Mouse (Mus musculus) neural tube, embryonic 11.5 days (tissue): ENCODE measurements around the gene Mrvi1. TPM values are rescaled to one million over a fixed set of nuclear protein-coding genes. Genes with fewer than 3 reads are reported as not detected.

Source experiments
- ATAC-seq: fragments of 200-750 bp; cut with Nextera tagmentation; 2 replicates; pipeline ENCODE4 v1.8.0; 2017; ENCODE audit warnings: moderate number of reproducible peaks, mild to moderate bottlenecking, moderate TSS enrichment, moderate library complexity; ENCODE audit not compliant: insufficient read depth, low FRiP score, low TSS enrichment
- DNase-seq: peaks from one replicate; pipeline ENCODE4 v3.0.0-alpha.2; 2015; ENCODE audit warnings: low spot score
- H3K27ac ChIP-seq: fragments of 300-500 bp; sonication (generic); 2 replicates; pipeline ENCODE4 v1.5.1; 2014; ENCODE audit warnings: low read depth, mild to moderate bottlenecking, low read length
- H3K27me3 ChIP-seq: fragments of 300-500 bp; sonication (generic); 2 replicates; pipeline ENCODE4 v1.6.1; 2014; ENCODE audit warnings: mild to moderate bottlenecking, low read length, mixed read lengths; ENCODE audit not compliant: control insufficient read depth, insufficient read depth
- H3K36me3 ChIP-seq: fragments of 300-500 bp; sonication (generic); 2 replicates; pipeline ENCODE4 v1.6.1; 2014; ENCODE audit warnings: mild to moderate bottlenecking, low read length, moderate library complexity, mixed read lengths; ENCODE audit not compliant: control insufficient read depth, insufficient read depth
- H3K4me1 ChIP-seq: fragments of 300-500 bp; sonication (generic); 2 replicates; pipeline ENCODE4 v1.6.1; 2014; ENCODE audit warnings: low read length, mixed read lengths; ENCODE audit not compliant: control insufficient read depth, insufficient read depth
- H3K4me2 ChIP-seq: fragments of 300-500 bp; sonication (generic); 2 replicates; pipeline ENCODE4 v1.6.1; 2014; ENCODE audit warnings: low read depth, mild to moderate bottlenecking, moderate library complexity
- H3K4me3 ChIP-seq: fragments of 300-500 bp; sonication (generic); 2 replicates; pipeline ENCODE4 v1.5.1; 2014; ENCODE audit warnings: low read depth, low read length
- H3K9ac ChIP-seq: fragments of 300-500 bp; sonication (generic); 2 replicates; pipeline ENCODE4 v1.6.1; 2014; ENCODE audit warnings: mild to moderate bottlenecking, low read length
- H3K9me3 ChIP-seq: fragments of 300-500 bp; sonication (generic); 2 replicates; pipeline ENCODE4 v1.6.1; 2016; ENCODE audit warnings: low read length; ENCODE audit not compliant: control insufficient read depth
- WGBS: fragments of 180-500 bp; shearing (Covaris S2); extraction: QIAGEN DNeasy Blood & Tissue Kit; methylation state at CpG from one replicate; pipeline ENCODE4 v1.1.7; 2014; 5-methylcytosine and 5-hydroxymethylcytosine counted together
- polyA plus RNA-seq: library from polyadenylated mRNA; unstranded; fragments of >200 nt; fragmentation: Nextera tagmentation; extraction: Ambion mirVana; gene quantifications from 2 replicates; pipeline ENCODE4 v1.2.1, GENCODE M21; 2014

Gene Mrvi1
- polyA plus RNA-seq, 1 experiment from 2014 or later = 2.8 TPM

DNA sequence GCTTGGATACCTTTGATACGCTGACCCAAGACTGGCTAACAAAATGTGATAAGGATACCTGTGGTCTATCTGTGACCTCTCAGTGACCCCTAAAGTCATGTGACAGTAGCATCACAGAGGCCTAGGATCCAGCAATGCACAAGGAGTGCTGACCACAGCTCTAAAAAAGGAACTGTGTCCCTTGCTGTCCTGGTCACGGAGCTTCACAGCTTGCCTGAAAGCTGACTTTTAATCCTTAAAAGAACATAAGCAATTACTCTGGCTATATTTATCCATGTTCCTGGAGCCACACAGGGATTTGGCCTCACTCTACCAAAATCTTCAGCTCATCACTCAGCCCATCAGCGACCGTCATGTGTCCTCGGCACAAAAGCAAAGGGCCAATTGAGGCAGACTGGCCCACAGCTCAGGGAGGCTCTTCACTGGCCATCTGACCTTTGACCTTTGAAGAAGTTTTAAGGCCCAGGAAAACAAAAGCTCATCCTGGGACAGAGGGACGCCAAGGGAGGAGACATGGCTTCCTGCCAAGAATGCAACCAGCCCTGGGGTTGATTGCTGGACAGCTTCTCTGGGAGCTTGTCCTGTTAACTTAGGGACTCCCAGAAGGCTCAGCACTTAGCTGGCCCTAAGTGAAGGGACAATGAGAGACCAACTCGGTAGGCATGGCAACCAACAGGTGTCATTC lies 3.5 kb upstream of the Mrvi1 start:
- Histone ChIP-seq H3K27me3 (no peaks in the 10 kb centered on the region), H3K4me2 (no peak overlapping the region), H3K9me3 (no peaks in the 10 kb centered on the region), H3K4me3 (no peak overlapping the region), H3K27ac (no peak overlapping the region), H3K9ac (no peak overlapping the region), H3K36me3 (no peaks in the 10 kb centered on the region), H3K4me1 (no peaks in the 10 kb centered on the region; the same call in 1 of the 2 replicates)
- 67% methylated on average over 7 of the region's 7 CpGs for WGBS
- DNase-seq (no peak), ATAC-seq (no peak)

DNA sequence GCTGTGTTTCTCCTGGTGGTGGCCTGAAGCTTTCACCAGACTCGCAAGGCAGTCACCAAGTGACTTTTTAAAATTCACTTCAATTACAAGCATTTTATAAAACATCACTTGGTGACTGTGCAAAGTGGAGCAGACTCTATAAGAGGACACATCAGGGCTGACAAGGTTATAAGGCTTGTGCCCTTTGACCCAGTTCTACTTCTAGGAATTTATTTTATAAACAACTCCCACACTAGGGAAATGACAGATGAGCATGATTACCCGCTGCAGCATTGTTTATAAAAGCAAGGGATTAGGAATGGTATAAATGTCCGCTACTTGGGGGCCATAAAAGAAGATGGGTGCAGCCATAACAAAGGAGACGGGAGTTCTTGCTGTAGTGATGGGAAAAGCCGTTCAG lies 1.4 kb upstream of the Mrvi1 start:
- Histone ChIP-seq H3K9me3 (no peaks in the 10 kb centered on the region), H3K27me3 (no peaks in the 10 kb centered on the region), H3K9ac (no peak overlapping the region), H3K4me3 (no peak overlapping the region), H3K4me1 (no peaks in the 10 kb centered on the region; the same call in 1 of the 2 replicates), H3K27ac (no peak overlapping the region), H3K36me3 (no peaks in the 10 kb centered on the region), H3K4me2 (no peak overlapping the region)
- WGBS = 63% methylated on average over 5 of the region's 5 CpGs
- ATAC-seq (no peak), DNase-seq (no peak)

DNA sequence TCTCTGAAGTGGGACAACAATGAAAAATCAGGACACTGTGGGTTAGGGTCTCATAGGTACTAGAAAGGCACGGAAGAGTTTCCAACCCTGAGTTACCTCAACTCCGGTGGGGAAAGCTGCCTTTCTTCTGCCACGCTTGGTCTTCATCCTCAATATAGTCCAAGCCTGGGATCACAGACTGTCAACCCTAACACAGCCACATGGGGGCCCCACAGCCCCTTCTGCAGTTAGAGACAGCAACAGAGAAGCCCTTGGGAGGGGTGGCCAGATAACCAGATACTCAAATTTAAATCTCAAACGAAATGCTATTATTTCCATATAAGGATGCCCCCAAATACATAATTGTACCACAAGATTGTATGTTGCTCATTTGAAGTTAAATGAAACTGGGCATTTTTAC lies 503 bp upstream of the Mrvi1 start:
- H3K27me3 ChIP-seq = no peaks in the 10 kb centered on the region
- no peak overlapping the region for H3K4me2 ChIP-seq
- no peaks in the 10 kb centered on the region for H3K36me3 ChIP-seq
- H3K9me3 ChIP-seq = no peaks in the 10 kb centered on the region
- H3K4me1 ChIP-seq = no peaks in the 10 kb centered on the region; the same call in 1 of the 2 replicates
- DNase-seq = no peak
- no peak for ATAC-seq
- H3K9ac ChIP-seq = no peak overlapping the region
- no peak overlapping the region for H3K4me3 ChIP-seq
- 70% methylated on average over 4 of the region's 4 CpGs for WGBS
- no peak overlapping the region for H3K27ac ChIP-seq

DNA sequence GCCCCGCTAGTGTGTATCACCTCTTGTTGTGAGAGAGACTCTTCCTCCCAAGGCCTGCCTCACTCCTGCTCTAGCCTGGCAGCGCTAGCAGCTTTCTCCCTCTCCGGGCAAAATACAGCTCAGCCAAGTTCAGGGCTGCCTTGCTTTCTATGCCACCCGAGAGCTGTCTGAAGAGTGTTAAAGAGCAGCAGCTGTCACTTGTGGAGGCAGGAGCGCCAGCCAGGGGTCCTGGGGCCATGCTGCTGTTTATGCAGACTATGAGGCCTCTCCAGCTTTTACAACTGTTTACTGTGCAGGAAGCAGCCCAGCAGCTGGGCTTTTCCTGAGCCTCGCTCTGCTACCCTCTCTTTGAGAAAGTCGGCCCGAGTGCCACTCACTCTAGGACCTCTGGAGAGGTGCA lies 1.2 kb downstream of the Mrvi1 start:
- Histone ChIP-seq H3K9me3 (no peaks in the 10 kb centered on the region), H3K9ac (no peak overlapping the region), H3K4me2 (no peak overlapping the region), H3K36me3 (no peaks in the 10 kb centered on the region), H3K27me3 (no peaks in the 10 kb centered on the region), H3K4me1 (no peaks in the 10 kb centered on the region; the same call in 1 of the 2 replicates), H3K4me3 (no peak overlapping the region), H3K27ac (no peak overlapping the region)
- DNase-seq (no peak), ATAC-seq (no peak)
- WGBS = 67% methylated on average over 8 of the region's 8 CpGs

DNA sequence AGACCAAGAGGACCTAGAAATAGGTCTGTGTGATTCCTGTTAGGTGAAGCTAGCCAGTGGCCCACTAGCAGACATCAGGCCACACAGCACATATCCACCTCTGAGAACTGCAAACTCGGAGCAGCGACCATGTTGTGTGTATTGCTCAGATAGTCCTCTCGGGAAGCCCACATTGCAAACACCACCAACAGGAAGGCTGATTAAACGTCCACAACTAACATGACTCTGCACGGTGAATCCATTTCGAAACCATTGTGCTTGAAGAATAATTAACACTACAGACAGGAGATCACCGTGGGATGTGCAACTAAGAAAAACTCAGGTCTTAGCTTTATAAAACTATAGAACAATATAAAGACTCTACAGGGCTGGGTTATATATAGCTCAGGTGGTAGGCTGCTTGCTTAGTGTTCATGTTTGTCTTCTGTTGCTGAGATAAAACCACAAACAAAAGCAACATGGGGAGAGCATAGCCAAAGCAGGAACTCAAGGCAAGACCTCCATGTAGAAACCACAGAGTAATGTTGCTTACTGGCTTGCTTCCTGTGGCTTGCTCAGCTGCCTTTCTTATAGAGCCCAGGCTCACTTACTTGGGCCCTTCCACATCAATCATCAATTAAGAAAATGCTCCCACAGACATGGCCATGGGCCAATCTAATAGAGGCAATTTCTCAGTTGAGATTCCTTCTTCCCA lies 4.4 kb downstream of the Mrvi1 start:
- Histone ChIP-seq H3K4me3 (no peak overlapping the region), H3K9me3 (no peaks in the 10 kb centered on the region), H3K36me3 (no peaks in the 10 kb centered on the region), H3K27me3 (no peaks in the 10 kb centered on the region), H3K4me2 (no peak overlapping the region), H3K9ac (no peak overlapping the region), H3K27ac (no peak overlapping the region), H3K4me1 (no peaks in the 10 kb centered on the region; the same call in 1 of the 2 replicates)
- no peak for ATAC-seq
- DNase-seq = no peak
- 88% methylated on average over 7 of the region's 7 CpGs for WGBS

DNA sequence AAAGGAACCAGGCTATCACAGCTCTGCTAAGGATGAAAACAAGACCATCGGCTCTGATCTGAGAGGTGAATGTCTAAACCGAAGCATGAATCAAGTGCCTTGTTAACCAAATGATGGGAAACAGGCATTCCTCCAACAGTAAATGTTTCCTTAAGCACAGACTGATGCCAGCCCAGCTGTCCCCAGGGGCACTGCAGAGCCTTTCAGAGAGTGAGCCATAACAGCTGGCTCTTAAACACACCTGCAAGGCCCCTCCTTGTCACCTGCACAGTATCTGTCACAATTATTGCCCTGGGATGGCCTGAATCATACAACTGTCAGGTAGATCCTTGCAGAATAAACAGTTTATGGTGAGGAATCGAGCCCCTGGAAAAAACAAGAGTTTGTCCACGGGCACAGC lies 8.8 kb downstream of the Mrvi1 start:
- no peaks in the 10 kb centered on the region for H3K27me3 ChIP-seq
- no peak overlapping the region for H3K9ac ChIP-seq
- no peak for ATAC-seq
- no peak overlapping the region for H3K4me3 ChIP-seq
- H3K27ac ChIP-seq = no peak overlapping the region
- WGBS = 88% methylated on average over 4 of the region's 4 CpGs
- H3K4me1 ChIP-seq = no peaks in the 10 kb centered on the region
- H3K9me3 ChIP-seq = no peaks in the 10 kb centered on the region
- no peaks in the 10 kb centered on the region for H3K36me3 ChIP-seq
- H3K4me2 ChIP-seq = no peak overlapping the region
- no peak for DNase-seq

DNA sequence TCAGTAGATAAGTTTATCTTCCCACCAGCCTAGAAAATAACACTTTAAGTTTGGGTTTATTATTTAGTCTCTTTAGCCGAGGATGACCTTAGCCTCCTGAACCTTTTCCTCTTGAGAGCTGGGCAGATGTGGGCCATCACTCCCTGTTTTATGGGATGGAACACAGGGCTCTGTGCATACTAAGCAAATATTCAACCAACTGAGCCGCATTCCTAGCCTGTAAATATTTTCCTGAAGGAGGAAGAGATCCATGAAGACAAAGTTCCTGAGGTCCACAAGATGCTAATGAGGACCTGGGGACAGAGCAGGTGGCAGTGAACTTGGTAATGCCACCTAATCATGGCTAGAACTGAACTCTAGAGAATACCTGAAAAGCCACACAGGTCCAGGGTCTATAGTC lies 9.5 kb downstream of the Mrvi1 start:
- no peak for ATAC-seq

DNA sequence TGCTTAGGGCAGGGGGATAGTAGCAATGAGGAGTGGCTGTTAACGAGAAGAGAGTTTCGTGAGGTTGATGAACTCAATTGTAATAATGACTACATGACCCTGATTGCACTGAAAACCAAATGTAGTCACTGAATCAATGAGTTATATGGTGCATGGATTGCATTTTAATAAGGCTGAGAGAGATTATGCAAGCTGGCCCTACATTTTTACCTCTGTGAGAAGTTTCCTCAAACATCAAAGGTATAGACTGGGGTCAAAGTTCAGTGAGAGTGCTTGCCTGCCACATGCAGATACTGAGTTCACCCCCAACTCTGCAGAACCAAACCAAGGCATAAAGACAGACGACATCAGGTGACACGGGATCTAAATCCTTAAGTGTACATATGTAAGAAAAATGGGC lies 14.9 kb downstream of the Mrvi1 start:
- Histone ChIP-seq H3K4me1 (no peaks in the 10 kb centered on the region), H3K9ac (no peak overlapping the region), H3K36me3 (no peaks in the 10 kb centered on the region), H3K4me3 (no peak overlapping the region), H3K9me3 (no peaks in the 10 kb centered on the region), H3K27ac (no peak overlapping the region), H3K4me2 (no peak overlapping the region), H3K27me3 (no peaks in the 10 kb centered on the region)
- WGBS = 90% methylated on average over 4 of the region's 4 CpGs
- DNase-seq = no peak
- ATAC-seq = no peak

More for the DNA sequence above, 9.5 kb downstream of the Mrvi1 start:
- no peaks in the 10 kb centered on the region for H3K4me1 ChIP-seq
- no peak overlapping the region for H3K4me3 ChIP-seq
- no peak overlapping the region for H3K9ac ChIP-seq
- DNase-seq = no peak
- H3K4me2 ChIP-seq = no peak overlapping the region
- H3K27me3 ChIP-seq = no peaks in the 10 kb centered on the region
- H3K9me3 ChIP-seq = no peaks in the 10 kb centered on the region
- H3K36me3 ChIP-seq = no peaks in the 10 kb centered on the region
- WGBS = 83% methylated on average over 2 of the region's 2 CpGs
- H3K27ac ChIP-seq = no peak overlapping the region

DNA sequence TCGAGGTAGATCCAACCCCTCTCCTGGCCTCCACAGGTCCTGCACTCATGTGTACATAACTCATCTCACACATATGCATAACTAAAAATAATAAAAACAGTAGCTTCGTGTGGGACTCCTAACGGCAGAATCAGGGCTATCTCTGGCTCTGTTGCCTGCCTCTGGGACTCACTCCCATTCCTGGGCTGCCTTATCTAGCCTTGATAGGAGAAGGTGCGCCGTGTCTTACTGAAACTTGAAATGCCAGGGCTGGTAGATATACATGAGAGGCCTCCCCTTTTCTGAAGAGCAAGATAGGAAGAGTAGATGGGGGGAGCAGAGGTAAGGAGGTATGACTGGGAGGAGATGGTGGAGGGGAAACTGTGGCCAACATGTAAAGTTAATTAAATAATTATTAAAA lies 15.4 kb downstream of the Mrvi1 start:
- no peak for DNase-seq
- no peaks in the 10 kb centered on the region for H3K27me3 ChIP-seq

More for the DNA sequence above, 15.4 kb downstream of the Mrvi1 start:
- Histone ChIP-seq H3K27ac (no peak overlapping the region), H3K36me3 (no peaks in the 10 kb centered on the region), H3K9me3 (no peaks in the 10 kb centered on the region), H3K4me3 (no peak overlapping the region), H3K9ac (no peak overlapping the region), H3K4me1 (no peaks in the 10 kb centered on the region), H3K4me2 (no peak overlapping the region)
- WGBS = 92% methylated on average over 5 of the region's 5 CpGs
- ATAC-seq = no peak
